Mouse (Mus musculus): ENCODE measurements around the gene Cep164. TPM values are rescaled to one million over a fixed set of nuclear protein-coding genes. Genes with fewer than 3 reads are reported as not detected.

Gene Cep164
- polyA plus RNA-seq, 1 experiment from 2014 or later: 25.7 TPM

- TF ChIP-seq CTCF (IDR thresholded peaks at IDR 0.05): no peak
- ChIA-PET CTCF (interaction anchor here (1.0 to 1.4 kb wide), 2 partner anchors 13 to 39 kb away, joined by 5 to 6 read pairs; no protein-coding TSS in a partner anchor), POLR2A (no interaction called here)
- in situ Hi-C loops (cut with MboI; ENCODE audit: low pct_unique_long_range_greater_than_20kb): no loop called here
- DNase-seq (ENCODE audit: low read depth, low spot score): no peak
- H3K27me3 ChIP-seq: no peaks in the 10 kb centered on the region
- peak; percentile 61 for ATAC-seq
Observed at GRCm38 (mm10) chr9:45838434-45839138, 10.1 kb upstream of the Cep164 start, which contains the start of gene Bace1. Bace1 (plus strand) TSS chr9:45838580.

GRCm38 (mm10) chr9:45838069-45838433 is 9.6 kb upstream of the Cep164 start:
- no peak for TF ChIP-seq CTCF (IDR thresholded peaks at IDR 0.05)
- DNase-seq (ENCODE audit: low read depth, low spot score) (no peak), ATAC-seq (no peak)
- ChIA-PET POLR2A (no interaction called here), CTCF (interaction anchor here (0.7 to 1.4 kb wide), 3 partner anchors 8 to 40 kb away, joined by 3 to 6 read pairs (median 5); no protein-coding TSS in a partner anchor)
- no peaks in the 10 kb centered on the region for H3K27me3 ChIP-seq
- in situ Hi-C loops (cut with MboI; ENCODE audit: low pct_unique_long_range_greater_than_20kb): no loop called here

- TF ChIP-seq CTCF (IDR thresholded peaks at IDR 0.05): no peak
- POLR2A ChIA-PET: no interaction called here
- ATAC-seq (no peak), DNase-seq (ENCODE audit: low read depth, low spot score) (no peak)
- CTCF ChIA-PET: no interaction called here
- no peaks in the 10 kb centered on the region for H3K27me3 ChIP-seq
- in situ Hi-C loops (cut with MboI; ENCODE audit: low pct_unique_long_range_greater_than_20kb): no loop called here
Observed at GRCm38 (mm10) chr9:45833461-45833860, 5.0 kb upstream of the Cep164 start.

GRCm38 (mm10) chr9:45832898-45833297 is 4.4 kb upstream of the Cep164 start:
- no peak for DNase-seq (ENCODE audit: low read depth, low spot score)
- POLR2A ChIA-PET: no interaction called here
- in situ Hi-C loops (cut with MboI; ENCODE audit: low pct_unique_long_range_greater_than_20kb): no loop called here
- no peak for ATAC-seq
- no peak for TF ChIP-seq CTCF (IDR thresholded peaks at IDR 0.05)
- CTCF ChIA-PET: no interaction called here
- no peaks in the 10 kb centered on the region for H3K27me3 ChIP-seq

- ChIA-PET POLR2A (no interaction called here), CTCF (interaction anchor here (1.8 kb wide), 1 partner anchor 49 kb away, joined by 4 read pairs; no protein-coding TSS in a partner anchor)
- TF ChIP-seq CTCF (IDR thresholded peaks at IDR 0.05): peak; percentile 96
- no peaks in the 10 kb centered on the region for H3K27me3 ChIP-seq
- peak; percentile 15 for ATAC-seq
- in situ Hi-C loops (cut with MboI; ENCODE audit: low pct_unique_long_range_greater_than_20kb): no loop called here
- DNase-seq (ENCODE audit: low read depth, low spot score): no peak
Observed at GRCm38 (mm10) chr9:45829107-45829506, 616 bp upstream of the Cep164 start.

- in situ Hi-C loops (cut with MboI; ENCODE audit: low pct_unique_long_range_greater_than_20kb): no loop called here
- ATAC-seq: peak; percentile 65
- POLR2A ChIA-PET: interaction anchor here (0.6 kb wide), 1 partner anchor 22 kb away, joined by 3 read pairs; no protein-coding TSS in a partner anchor
Observed at GRCm38 (mm10) chr9:45827663-45828290, 714 bp downstream of the Cep164 start.

GRCm38 (mm10) chr9:45818406-45819011 is 10.0 kb downstream of the Cep164 start:
- no peak for TF ChIP-seq CTCF (IDR thresholded peaks at IDR 0.05)
- ATAC-seq (no peak), DNase-seq (ENCODE audit: low read depth, low spot score) (no peak)
- ChIA-PET CTCF (no interaction called here), POLR2A (no interaction called here)
- H3K27me3 ChIP-seq: no peaks in the 10 kb centered on the region
- in situ Hi-C loops (cut with MboI; ENCODE audit: low pct_unique_long_range_greater_than_20kb): no loop called here

More at GRCm38 (mm10) chr9:45827663-45828290, 714 bp downstream of the Cep164 start:
- CTCF ChIA-PET: interaction anchor here (1.8 kb wide), 1 partner anchor 50 kb away, joined by 4 read pairs; no protein-coding TSS in a partner anchor
- no peak for DNase-seq (ENCODE audit: low read depth, low spot score)
- TF ChIP-seq CTCF (IDR thresholded peaks at IDR 0.05): no peak
- H3K27me3 ChIP-seq: no peaks in the 10 kb centered on the region

GRCm38 (mm10) chr9:45815525-45815924 is 13.0 kb downstream of the Cep164 start:
- ATAC-seq: no peak
- in situ Hi-C loops (cut with MboI; ENCODE audit: low pct_unique_long_range_greater_than_20kb): no loop called here
- no peak for TF ChIP-seq CTCF (IDR thresholded peaks at IDR 0.05)
- no peak for DNase-seq (ENCODE audit: low read depth, low spot score)
- POLR2A ChIA-PET: no interaction called here
- CTCF ChIA-PET: no interaction called here
- no peaks in the 10 kb centered on the region for H3K27me3 ChIP-seq

- DNase-seq (ENCODE audit: low read depth, low spot score) (no peak), ATAC-seq (no peak)
- ChIA-PET CTCF (no interaction called here), POLR2A (no interaction called here)
- no peak for TF ChIP-seq CTCF (IDR thresholded peaks at IDR 0.05)
- in situ Hi-C loops (cut with MboI; ENCODE audit: low pct_unique_long_range_greater_than_20kb): no loop called here
- no peaks in the 10 kb centered on the region for H3K27me3 ChIP-seq
Observed at GRCm38 (mm10) chr9:45815113-45815512, 13.4 kb downstream of the Cep164 start.

GRCm38 (mm10) chr9:45811946-45812345 is 16.5 kb downstream of the Cep164 start:
- ATAC-seq (no peak), DNase-seq (ENCODE audit: low read depth, low spot score) (no peak)
- H3K27me3 ChIP-seq: no peaks in the 10 kb centered on the region
- TF ChIP-seq CTCF (IDR thresholded peaks at IDR 0.05): no peak
- in situ Hi-C loops (cut with MboI; ENCODE audit: low pct_unique_long_range_greater_than_20kb): no loop called here
- POLR2A ChIA-PET: no interaction called here
- CTCF ChIA-PET: no interaction called here

GRCm38 (mm10) chr9:45807761-45808160 is 20.7 kb downstream of the Cep164 start:
- POLR2A ChIA-PET: no interaction called here
- CTCF ChIA-PET: no interaction called here
- in situ Hi-C loops (cut with MboI; ENCODE audit: low pct_unique_long_range_greater_than_20kb): no loop called here
- TF ChIP-seq CTCF (IDR thresholded peaks at IDR 0.05): no peak
- DNase-seq (ENCODE audit: low read depth, low spot score) (no peak), ATAC-seq (no peak)
- H3K27me3 ChIP-seq: no peaks in the 10 kb centered on the region
